Mouse (Mus musculus) liver, embryonic 14.5 days (tissue): Measurements from ENCODE around the gene Cdc5l.

Source experiments
- CTCF ChIP-seq: IDR thresholded peaks from 2 replicates; pipeline ENCODE4 v1.5.1; 2016; ENCODE audit warnings: antibody characterized with exemption, low read depth, control low read depth
- EP300 ChIP-seq: IDR thresholded peaks from 2 replicates; pipeline ENCODE4 v1.6.1; 2016; ENCODE audit warnings: antibody characterized with exemption, low read depth

DNA sequence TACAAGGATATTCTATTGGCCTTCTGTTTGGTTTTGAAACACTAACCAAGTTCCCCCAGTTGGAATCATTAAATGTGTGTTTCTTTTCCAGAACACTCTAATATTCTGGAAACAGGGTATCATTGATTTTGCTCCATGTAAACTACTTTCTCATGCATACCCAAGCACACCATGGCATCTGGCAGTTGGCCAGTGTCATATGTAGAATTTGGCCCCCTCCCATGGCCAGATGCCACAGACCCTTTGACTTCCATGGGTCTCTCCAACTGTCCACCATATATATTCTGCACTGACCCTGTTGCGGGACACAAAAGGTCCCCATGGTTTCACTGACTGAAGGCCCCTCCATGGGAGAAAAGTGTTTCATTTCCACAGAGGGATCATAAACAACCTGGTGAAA is 18.7 kb upstream of the Cdc5l start:
- TF ChIP-seq CTCF (no peak), EP300 (no peak)
